Mouse (Mus musculus): ENCODE data around the gene F2rl1. TPM values are rescaled to one million over a fixed set of nuclear protein-coding genes. Genes with fewer than 3 reads are reported as not detected.

Gene F2rl1
- total and polyA plus RNA-seq, 3 experiments = 0.06 TPM; not detected in 2

DNA sequence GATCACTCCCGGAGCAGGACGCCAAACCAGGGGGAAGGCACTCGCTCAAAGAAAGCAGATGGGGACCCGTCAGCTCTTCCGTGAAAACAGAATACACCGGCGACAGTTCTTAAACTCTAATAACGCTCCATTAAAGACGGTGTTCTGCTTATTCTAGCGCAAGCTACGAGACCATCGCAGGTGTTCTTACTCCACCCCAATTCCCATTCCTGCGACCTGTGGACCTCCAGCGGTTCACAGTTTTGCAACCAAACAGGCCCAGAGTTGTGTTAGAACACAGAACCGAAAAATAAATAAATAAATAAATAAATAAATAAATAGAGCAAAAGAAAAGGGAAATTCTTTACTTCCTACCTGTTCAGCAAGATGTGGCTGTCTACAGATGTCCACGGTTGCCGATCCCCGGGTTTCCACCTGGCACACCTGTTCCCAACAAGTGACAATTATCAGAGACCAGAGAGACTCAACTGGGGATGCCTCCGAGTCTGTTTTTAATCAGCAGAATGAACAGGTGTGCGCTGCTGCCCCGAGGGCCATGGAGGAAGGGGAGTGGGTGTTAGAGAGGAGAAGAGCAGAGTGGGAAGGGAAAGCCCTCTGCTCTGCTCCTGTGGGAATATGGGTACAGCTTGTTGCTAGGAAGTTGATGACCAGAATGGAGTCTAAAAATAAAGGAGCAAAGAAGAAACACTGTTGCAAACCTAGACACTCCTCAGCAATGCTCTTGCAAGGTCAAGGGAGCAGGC, 46.2 kb downstream of the F2rl1 start, which contains the start of gene S100z:
Gene S100z, minus strand, starts transcription at position 51 of the 743 bp plus-strand sequence.
- Histone ChIP-seq H3K4me1 (ENCODE audit: control insufficient read depth in 1 of 2, insufficient read depth in 2 of 2, low read length in 2 of 2) (peaks cover 18 to 28% of the 10 kb centered on the region in 2 experiments), H3K27ac (ENCODE audit: control insufficient read depth, low read depth, low read length) (peak within 1 kb of the TSS; percentile 73; the same call in 1 of the 2 replicates), H3K27me3 (ENCODE audit: control insufficient read depth in 1 of 2, insufficient read depth in 2 of 2, low read length in 2 of 2) (no peaks in the 10 kb centered on the region; a peak in 1 of 4 replicates), H3K36me3 (ENCODE audit: control insufficient read depth in 1 of 2, insufficient read depth in 2 of 2, low read length in 2 of 2) (peaks cover 0 to 17% of the 10 kb centered on the region in 2 experiments; a peak in 2 of 4 replicates), H3K4me3 (ENCODE audit: control insufficient read depth in 1 of 2, insufficient read depth in 1 of 2, low read depth in 2 of 2, low read length in 2 of 2) (peak within 1 kb of the TSS in 1 of 2 experiments; percentile 15; a peak in 1 of 4 replicates), H3K9me3 (replicated peaks; ENCODE audit: insufficient read depth, low read length) (no peaks in the 10 kb centered on the region), H3K9ac (ENCODE audit: control insufficient read depth, low read depth, low read length, poor library complexity, severe bottlenecking) (no peak within 1 kb of the TSS), H3K79me2 (ENCODE audit: control insufficient read depth, insufficient read depth, low read length, poor library complexity) (no peaks in the 10 kb centered on the region)
- no peak for DNase-seq (ENCODE audit: low read depth, low spot score)
- TF ChIP-seq TAL1 (IDR thresholded peaks at IDR 0.05; ENCODE audit: low read length) (no peak), BHLHE40 (IDR thresholded peaks at IDR 0.05; ENCODE audit: borderline replicate concordance, low read depth, low read length) (no peak), UBTF (IDR thresholded peaks at IDR 0.05; ENCODE audit: borderline replicate concordance, insufficient read depth, low read depth, low read length) (no peak)

- peak overlapping the region in 1 of 2 experiments; percentile 15; a peak in 2 of 4 replicates for H3K4me3 ChIP-seq (ENCODE audit: control insufficient read depth in 1 of 2, insufficient read depth in 1 of 2, low read depth in 2 of 2, low read length in 2 of 2)
- TF ChIP-seq MYB (IDR thresholded peaks at IDR 0.05; ENCODE audit: low read depth, low read length) (peak; percentile 92), HCFC1 (IDR thresholded peaks at IDR 0.05; ENCODE audit: low read depth, low read length) (no peak), KAT2A (conservative IDR thresholded peaks at IDR 0.05; ENCODE audit: low read depth, low read length) (no peak), MEF2A (IDR thresholded peaks at IDR 0.05; ENCODE audit: extremely low read depth, insufficient replicate concordance, low read depth, low read length, poor library complexity, severe bottlenecking) (0 out of 2 replicates have a peak, but pooled peaks have one; percentile 52), CHD2 (IDR thresholded peaks at IDR 0.05; ENCODE audit: low read length) (no peak), GATA1 (IDR thresholded peaks at IDR 0.05; ENCODE audit: low read depth, low read length) (peak; percentile 53; the same call in 1 of the 2 replicates), UBTF (IDR thresholded peaks at IDR 0.05; ENCODE audit: borderline replicate concordance, insufficient read depth, low read depth, low read length) (no peak), ETS1 (IDR thresholded peaks at IDR 0.05; ENCODE audit: low read depth, low read length) (peak; percentile 70; the same call in 1 of the 2 replicates), ZKSCAN1 (IDR thresholded peaks at IDR 0.05; ENCODE audit: low read depth, low read length) (no peak), NELFE (IDR thresholded peaks at IDR 0.05; ENCODE audit: low read depth, low read length) (no peak), ZNF384 (IDR thresholded peaks at IDR 0.05; ENCODE audit: low read depth, low read length) (peak; percentile 45; the same call in 1 of the 2 replicates), TBP (IDR thresholded peaks at IDR 0.05; ENCODE audit: low read depth, low read length) (no peak), EP300 (IDR thresholded peaks at IDR 0.05; ENCODE audit: low read depth in 1 of 2, low read length in 2 of 2) (peak; percentile 78 to 93), RCOR1 (IDR thresholded peaks at IDR 0.05; ENCODE audit: low read depth, low read length) (peak; percentile 68), CTCF (IDR thresholded peaks at IDR 0.05 in 2 of 3, conservative IDR thresholded peaks at IDR 0.05 in 1 of 3; ENCODE audit: control insufficient read depth in 1 of 3, insufficient read depth in 1 of 3, low read depth in 2 of 3, low read length in 3 of 3, poor library complexity in 1 of 3, severe bottlenecking in 1 of 3) (no peak), MAFK (IDR thresholded peaks at IDR 0.05; ENCODE audit: borderline replicate concordance, low read depth, low read length) (no peak), MYC (IDR thresholded peaks at IDR 0.05; ENCODE audit: low read depth, low read length) (no peak), SIN3A (IDR thresholded peaks at IDR 0.05; ENCODE audit: low read length) (peak; percentile 69), ELF1 (IDR thresholded peaks at IDR 0.05; ENCODE audit: low read depth, low read length) (no peak), BHLHE40 (IDR thresholded peaks at IDR 0.05; ENCODE audit: borderline replicate concordance, low read depth, low read length) (peak; percentile 48; the same call in 1 of the 2 replicates), TCF12 (IDR thresholded peaks at IDR 0.05; ENCODE audit: low read depth, low read length) (peak; percentile 87), JUND (IDR thresholded peaks at IDR 0.05; ENCODE audit: low read depth, low read length) (no peak)
Measured at GRCm38 (mm10) chr13:95477173-95477572, 47.9 kb downstream of the F2rl1 start.

More at GRCm38 (mm10) chr13:95477173-95477572, 47.9 kb downstream of the F2rl1 start:
- peak; percentile 56 for DNase-seq (ENCODE audit: low read depth, low spot score)
- H3K9me3 ChIP-seq (replicated peaks; ENCODE audit: insufficient read depth, low read length) = no peaks in the 10 kb centered on the region
- no peaks in the 10 kb centered on the region for H3K79me2 ChIP-seq (ENCODE audit: control insufficient read depth, insufficient read depth, low read length, poor library complexity)
- H3K9ac ChIP-seq (ENCODE audit: control insufficient read depth, low read depth, low read length, poor library complexity, severe bottlenecking) = no peak overlapping the region
- H3K27ac ChIP-seq (ENCODE audit: control insufficient read depth, low read depth, low read length) = peak overlapping the region; percentile 73; the same call in 1 of the 2 replicates
- peaks cover 18 to 30% of the 10 kb centered on the region in 2 experiments for H3K4me1 ChIP-seq (ENCODE audit: control insufficient read depth in 1 of 2, insufficient read depth in 2 of 2, low read length in 2 of 2)
- H3K36me3 ChIP-seq (ENCODE audit: control insufficient read depth in 1 of 2, insufficient read depth in 2 of 2, low read length in 2 of 2) = peaks cover 0 to 17% of the 10 kb centered on the region in 2 experiments; a peak in 2 of 4 replicates
- no peaks in the 10 kb centered on the region for H3K27me3 ChIP-seq (ENCODE audit: control insufficient read depth in 1 of 2, insufficient read depth in 2 of 2, low read length in 2 of 2)

Measured in MEL (cell line).